Mouse (Mus musculus) ES-Bruce4 (cell line): Measurements from ENCODE around the gene Mcrip2. TPM values are rescaled to one million over a fixed set of nuclear protein-coding genes. Genes with fewer than 3 reads are reported as not detected.

Source experiments
- H3K27ac ChIP-seq: 2 replicates; pipeline ENCODE4 v1.5.1; 2012; ENCODE audit warnings: low read length, inconsistent platforms; ENCODE audit not compliant: insufficient read depth
- H3K27me3 ChIP-seq: 2 replicates; pipeline ENCODE4 v1.6.1; 2012; ENCODE audit warnings: mild to moderate bottlenecking, low read length, inconsistent platforms; ENCODE audit not compliant: control insufficient read depth, poor library complexity, insufficient read depth, severe bottlenecking
- H3K36me3 ChIP-seq: 2 replicates; pipeline ENCODE4 v1.6.1; 2012; ENCODE audit warnings: inconsistent platforms, mild to moderate bottlenecking, low read length, moderate library complexity; ENCODE audit not compliant: control insufficient read depth, poor library complexity, insufficient read depth, severe bottlenecking
- H3K4me1 ChIP-seq: one replicate; pipeline ENCODE4 v1.8.1; 2011; ENCODE audit warnings: low read length; ENCODE audit not compliant: control insufficient read depth, insufficient read depth
- H3K4me3 ChIP-seq: 2 replicates; pipeline ENCODE4 v1.5.1; 2011; ENCODE audit warnings: low read depth, mild to moderate bottlenecking, low read length
- H3K9ac ChIP-seq: 2 replicates; pipeline ENCODE4 v1.6.1; 2012; ENCODE audit warnings: low read depth, mild to moderate bottlenecking, inconsistent platforms; ENCODE audit not compliant: poor library complexity, severe bottlenecking
- H3K9me3 ChIP-seq: replicated peaks from 2 replicates; pipeline ENCODE4 v1.6.1; 2012; ENCODE audit warnings: mild to moderate bottlenecking, low read length, inconsistent platforms; ENCODE audit not compliant: control insufficient read depth, poor library complexity, insufficient read depth, severe bottlenecking
- CTCF ChIP-seq: IDR thresholded peaks from one replicate; pipeline ENCODE4 v1.8.1; 2011; ENCODE audit warnings: low read depth, low read length
- EP300 ChIP-seq: IDR thresholded peaks from 2 replicates; pipeline ENCODE4 v1.6.1; 2011; ENCODE audit warnings: low read depth, low read length; ENCODE audit not compliant: insufficient read depth
- POLR2A ChIP-seq: IDR thresholded peaks from one replicate; pipeline ENCODE4 v1.8.1; 2011; ENCODE audit warnings: low read length; ENCODE audit not compliant: insufficient read depth
- polyA plus RNA-seq: library from polyadenylated mRNA; stranded (reverse); fragments of >200 nt; gene quantifications from 2 replicates; pipeline ENCODE4 v1.2.4, GENCODE M21; 2011; ENCODE audit warnings: low read depth; ENCODE audit not compliant: missing spikeins, insufficient read depth, insufficient read length

Mcrip2 gene
- polyA plus RNA-seq, 1 experiment: 6.1 TPM

DNA sequence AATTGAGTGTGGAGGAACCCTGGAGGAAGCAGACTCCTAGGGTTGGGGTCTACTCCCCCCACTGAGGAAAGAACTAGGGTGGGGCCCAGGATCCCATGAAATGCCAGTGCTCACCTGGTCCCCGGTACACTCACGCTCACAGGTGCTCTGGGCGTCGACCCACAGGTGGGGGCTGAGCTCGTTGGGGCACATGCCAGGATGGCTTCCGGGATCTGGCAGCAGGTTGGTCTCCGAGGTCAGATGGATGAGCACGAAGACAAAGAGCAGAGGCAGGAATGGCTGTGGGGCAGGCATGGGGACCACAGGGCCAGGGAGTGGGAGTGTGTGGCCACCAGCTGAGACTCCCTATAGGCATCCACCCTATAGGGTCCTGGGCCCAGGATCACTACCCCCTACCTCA is 11.2 kb upstream of the Mcrip2 start:
- Histone ChIP-seq H3K27me3 (no peaks in the 10 kb centered on the region), H3K27ac (no peak overlapping the region), H3K36me3 (peaks cover 5% of the 10 kb centered on the region; the same call in 1 of the 2 replicates), H3K4me1 (peaks cover 11% of the 10 kb centered on the region), H3K4me3 (no peak overlapping the region), H3K9ac (no peak overlapping the region), H3K9me3 (no peaks in the 10 kb centered on the region)
- TF ChIP-seq POLR2A (no peak), EP300 (no peak), CTCF (no peak)

- no peak overlapping the region for H3K9ac ChIP-seq
- no peaks in the 10 kb centered on the region for H3K27me3 ChIP-seq
- no peak overlapping the region for H3K4me3 ChIP-seq
- peaks cover 11% of the 10 kb centered on the region for H3K4me1 ChIP-seq
- H3K36me3 ChIP-seq: 0 out of 2 replicates have a peak, but pooled peaks cover under 1% of the 10 kb centered on the region
- H3K9me3 ChIP-seq: no peaks in the 10 kb centered on the region
- H3K27ac ChIP-seq: no peak overlapping the region
- peak; percentile 92 for TF ChIP-seq CTCF
- TF ChIP-seq POLR2A: no peak
These were observed 10.7 kb upstream of the Mcrip2 start for GRCm38 (mm10) chr17:25879261-25879660.

- H3K9ac ChIP-seq: no peak overlapping the region
- H3K36me3 ChIP-seq: no peaks in the 10 kb centered on the region
- H3K4me3 ChIP-seq: no peak overlapping the region
- no peaks in the 10 kb centered on the region for H3K9me3 ChIP-seq
- TF ChIP-seq POLR2A (no peak), EP300 (no peak)
- H3K4me1 ChIP-seq: peaks cover 11% of the 10 kb centered on the region
- H3K27ac ChIP-seq: no peak overlapping the region
- no peaks in the 10 kb centered on the region for H3K27me3 ChIP-seq
These were observed 10.1 kb upstream of the Mcrip2 start for GRCm38 (mm10) chr17:25878611-25879180.

GRCm38 (mm10) chr17:25877741-25878610 is 9.4 kb upstream of the Mcrip2 start:
- TF ChIP-seq EP300 (no peak), CTCF (no peak), POLR2A (no peak)
- Histone ChIP-seq H3K27me3 (no peaks in the 10 kb centered on the region), H3K9me3 (no peaks in the 10 kb centered on the region), H3K4me1 (peaks cover 11% of the 10 kb centered on the region), H3K36me3 (no peaks in the 10 kb centered on the region), H3K27ac (no peak overlapping the region), H3K9ac (no peak overlapping the region), H3K4me3 (no peak overlapping the region)

DNA sequence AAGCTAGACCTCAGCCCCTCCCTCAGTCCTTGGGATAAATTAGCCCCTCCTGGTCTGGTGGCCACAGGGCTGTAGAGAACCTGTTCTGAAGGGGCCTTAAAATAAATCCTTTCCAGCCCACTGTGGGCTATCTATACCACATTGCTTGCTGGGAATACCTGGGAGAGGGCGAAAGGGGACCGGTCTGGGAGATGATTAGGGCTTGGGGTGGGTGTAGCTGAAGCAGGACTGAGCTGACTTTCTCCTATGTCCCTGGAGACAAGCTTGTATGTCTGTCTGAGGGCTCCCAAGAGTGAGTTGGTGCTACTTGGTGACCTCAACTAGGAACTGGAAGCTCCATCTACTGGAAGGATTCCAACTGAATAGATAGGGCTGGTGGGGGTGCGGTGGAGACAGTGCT is 8.5 kb upstream of the Mcrip2 start:
- Histone ChIP-seq H3K27ac (no peak overlapping the region), H3K27me3 (no peaks in the 10 kb centered on the region), H3K4me1 (peaks cover 11% of the 10 kb centered on the region), H3K9me3 (no peaks in the 10 kb centered on the region), H3K4me3 (no peak overlapping the region), H3K9ac (no peak overlapping the region), H3K36me3 (no peaks in the 10 kb centered on the region)
- TF ChIP-seq POLR2A (no peak), EP300 (no peak), CTCF (no peak)

- no peaks in the 10 kb centered on the region for H3K27me3 ChIP-seq
- H3K4me1 ChIP-seq: peaks cover 7% of the 10 kb centered on the region
- peak overlapping the region; percentile 89 for H3K4me3 ChIP-seq
- H3K27ac ChIP-seq: no peak overlapping the region
- H3K9ac ChIP-seq: peak overlapping the region; percentile 49; the same call in 1 of the 2 replicates
- no peaks in the 10 kb centered on the region for H3K36me3 ChIP-seq
- H3K9me3 ChIP-seq: no peaks in the 10 kb centered on the region
- TF ChIP-seq CTCF: no peak
These were observed 7.9 kb upstream of the Mcrip2 start for GRCm38 (mm10) chr17:25876347-25876915.
